Mouse (Mus musculus) neural tube, embryonic 15.5 days (tissue): Measurements from ENCODE around the gene Cacna2d3. TPM values are rescaled to one million over a fixed set of nuclear protein-coding genes. Genes with fewer than 3 reads are reported as not detected.

Experiments
- ATAC-seq: fragments of 200-750 bp; cut with Nextera tagmentation; 2 replicates; pipeline ENCODE4 v1.8.0; 2017; ENCODE audit warnings: mild to moderate bottlenecking, moderate TSS enrichment, moderate library complexity; ENCODE audit not compliant: low FRiP score
- H3K27ac ChIP-seq: fragments of 300-500 bp; sonication (generic); replicated peaks from 2 replicates; pipeline ENCODE4 v1.5.1; 2015; ENCODE audit warnings: mild to moderate bottlenecking, inconsistent platforms
- H3K27me3 ChIP-seq: fragments of 300-500 bp; sonication (generic); replicated peaks from 2 replicates; pipeline ENCODE4 v1.6.1; 2015; ENCODE audit warnings: inconsistent platforms
- H3K36me3 ChIP-seq: fragments of 300-500 bp; sonication (generic); 2 replicates; pipeline ENCODE4 v1.6.1; 2015; ENCODE audit warnings: inconsistent platforms
- H3K4me1 ChIP-seq: fragments of 300-500 bp; sonication (generic); 2 replicates; pipeline ENCODE4 v1.6.1; 2015; ENCODE audit warnings: inconsistent platforms
- H3K4me2 ChIP-seq: fragments of 300-500 bp; sonication (generic); 2 replicates; pipeline ENCODE4 v1.6.1; 2015; ENCODE audit warnings: inconsistent platforms, mild to moderate bottlenecking, moderate library complexity
- H3K4me3 ChIP-seq: fragments of 300-500 bp; sonication (generic); replicated peaks from 2 replicates; pipeline ENCODE4 v1.5.1; 2015; ENCODE audit warnings: mild to moderate bottlenecking, inconsistent platforms
- H3K9ac ChIP-seq: fragments of 300-500 bp; sonication (generic); replicated peaks from 2 replicates; pipeline ENCODE4 v1.6.1; 2015; ENCODE audit warnings: mild to moderate bottlenecking, inconsistent platforms
- H3K9me3 ChIP-seq: fragments of 300-500 bp; sonication (generic); replicated peaks from 2 replicates; pipeline ENCODE4 v1.6.1; 2016; ENCODE audit warnings: inconsistent platforms
- WGBS: fragments of 180-500 bp; shearing (Covaris S2); methylation state at CpG from one replicate; pipeline ENCODE4 v1.1.7; 2015; ENCODE audit warnings: mixed read lengths; 5-methylcytosine and 5-hydroxymethylcytosine counted together
- polyA plus RNA-seq: library from polyadenylated mRNA; unstranded; fragments of >200 nt; fragmentation: Nextera tagmentation; extraction: Ambion mirVana; gene quantifications from 2 replicates; pipeline ENCODE4 v1.2.1, GENCODE M21; 2015

The Cacna2d3 gene
- polyA plus RNA-seq, 1 experiment from 2014 or later = 57.1 TPM

- WGBS = 17% methylated on average over 11 of the region's 11 CpGs
- ATAC-seq = peak; percentile 55; the same call in 1 of the 2 replicates
These were observed 542.2 kb downstream of the Cacna2d3 start for GRCm38 (mm10) chr14:29179397-29179888.

GRCm38 (mm10) chr14:29178695-29179396 is 542.8 kb downstream of the Cacna2d3 start:
- ATAC-seq = peak; percentile 83
- Histone ChIP-seq H3K27me3 (0 out of 2 replicates have a peak, but pooled peaks cover 3% of the 10 kb centered on the region), H3K4me2 (peak overlapping the region; percentile 32; the same call in 1 of the 2 replicates), H3K9me3 (no peaks in the 10 kb centered on the region), H3K4me3 (no peak overlapping the region), H3K9ac (no peak overlapping the region), H3K36me3 (no peaks in the 10 kb centered on the region), H3K27ac (peak overlapping the region; percentile 60), H3K4me1 (peaks cover 15% of the 10 kb centered on the region)
- 4% methylated on average over 15 of the region's 15 CpGs for WGBS

More at GRCm38 (mm10) chr14:29179397-29179888, 542.2 kb downstream of the Cacna2d3 start:
- no peaks in the 10 kb centered on the region for H3K9me3 ChIP-seq
- H3K4me2 ChIP-seq = 0 out of 2 replicates have a peak overlapping the region, but pooled peaks have one; percentile 32
- 0 out of 2 replicates have a peak, but pooled peaks cover 3% of the 10 kb centered on the region for H3K27me3 ChIP-seq
- H3K36me3 ChIP-seq = no peaks in the 10 kb centered on the region
- no peak overlapping the region for H3K4me3 ChIP-seq
- H3K4me1 ChIP-seq = peaks cover 15% of the 10 kb centered on the region
- H3K9ac ChIP-seq = no peak overlapping the region
- peak overlapping the region; percentile 60; the same call in 1 of the 2 replicates for H3K27ac ChIP-seq

- 78% methylated on average over 3 of the region's 3 CpGs for WGBS
- peaks cover 15% of the 10 kb centered on the region for H3K4me1 ChIP-seq
- 0 out of 2 replicates have a peak, but pooled peaks cover 4% of the 10 kb centered on the region for H3K27me3 ChIP-seq
- H3K36me3 ChIP-seq = no peaks in the 10 kb centered on the region
- no peak overlapping the region for H3K4me3 ChIP-seq
- no peak overlapping the region for H3K27ac ChIP-seq
- no peaks in the 10 kb centered on the region for H3K9me3 ChIP-seq
- H3K9ac ChIP-seq = no peak overlapping the region
- H3K4me2 ChIP-seq = no peak overlapping the region
- no peak for ATAC-seq
These were observed 546.9 kb downstream of the Cacna2d3 start for GRCm38 (mm10) chr14:29174762-29175161.

- no peaks in the 10 kb centered on the region for H3K9me3 ChIP-seq
- no peak overlapping the region for H3K27ac ChIP-seq
- H3K9ac ChIP-seq = no peak overlapping the region
- no peak overlapping the region for H3K4me2 ChIP-seq
- ATAC-seq = no peak
- H3K36me3 ChIP-seq = no peaks in the 10 kb centered on the region
- H3K27me3 ChIP-seq = 0 out of 2 replicates have a peak, but pooled peaks cover 7% of the 10 kb centered on the region
- H3K4me3 ChIP-seq = no peak overlapping the region
- no peaks in the 10 kb centered on the region for H3K4me1 ChIP-seq
- WGBS = 81% methylated on average over 2 of the region's 2 CpGs
These were observed 549.5 kb downstream of the Cacna2d3 start for GRCm38 (mm10) chr14:29172207-29172606.

GRCm38 (mm10) chr14:29164653-29165030 is 557.0 kb downstream of the Cacna2d3 start:
- Histone ChIP-seq H3K36me3 (no peaks in the 10 kb centered on the region), H3K4me3 (no peak overlapping the region), H3K27me3 (0 out of 2 replicates have a peak, but pooled peaks cover 2% of the 10 kb centered on the region), H3K27ac (0 out of 2 replicates have a peak overlapping the region, but pooled peaks have one; percentile 13), H3K4me1 (peaks cover 20% of the 10 kb centered on the region), H3K4me2 (no peak overlapping the region), H3K9ac (no peak overlapping the region), H3K9me3 (no peaks in the 10 kb centered on the region)
- ATAC-seq = no peak; the same call in 1 of the 2 replicates
- 54% methylated on average over 6 of the region's 6 CpGs for WGBS

- 17% methylated on average over 4 of the region's 4 CpGs for WGBS
- peak; percentile 55 for ATAC-seq
These were observed 557.5 kb downstream of the Cacna2d3 start for GRCm38 (mm10) chr14:29163998-29164652.

GRCm38 (mm10) chr14:29159803-29160202 is 561.9 kb downstream of the Cacna2d3 start:
- no peak overlapping the region for H3K27ac ChIP-seq
- no peaks in the 10 kb centered on the region for H3K27me3 ChIP-seq
- peaks cover 9% of the 10 kb centered on the region for H3K4me1 ChIP-seq
- 82% methylated on average over 3 of the region's 3 CpGs for WGBS
- no peak for ATAC-seq
- H3K36me3 ChIP-seq = no peaks in the 10 kb centered on the region
- H3K4me3 ChIP-seq = no peak overlapping the region
- H3K9me3 ChIP-seq = no peaks in the 10 kb centered on the region
- no peak overlapping the region for H3K4me2 ChIP-seq
- no peak overlapping the region for H3K9ac ChIP-seq

More at GRCm38 (mm10) chr14:29163998-29164652, 557.5 kb downstream of the Cacna2d3 start:
- no peaks in the 10 kb centered on the region for H3K9me3 ChIP-seq
- no peaks in the 10 kb centered on the region for H3K36me3 ChIP-seq
- 0 out of 2 replicates have a peak overlapping the region, but pooled peaks have one; percentile 13 for H3K27ac ChIP-seq
- peaks cover 20% of the 10 kb centered on the region for H3K4me1 ChIP-seq
- H3K27me3 ChIP-seq = 0 out of 2 replicates have a peak, but pooled peaks cover 2% of the 10 kb centered on the region
- no peak overlapping the region for H3K4me3 ChIP-seq
- no peak overlapping the region for H3K9ac ChIP-seq
- H3K4me2 ChIP-seq = no peak overlapping the region

- Histone ChIP-seq H3K9me3 (no peaks in the 10 kb centered on the region), H3K27me3 (no peaks in the 10 kb centered on the region), H3K4me2 (no peak overlapping the region), H3K4me3 (no peak overlapping the region), H3K9ac (no peak overlapping the region), H3K36me3 (no peaks in the 10 kb centered on the region), H3K4me1 (no peaks in the 10 kb centered on the region), H3K27ac (no peak overlapping the region)
- 90% methylated on average over 5 of the region's 5 CpGs for WGBS
- no peak for ATAC-seq
These were observed 564.6 kb downstream of the Cacna2d3 start for GRCm38 (mm10) chr14:29157096-29157495.

GRCm38 (mm10) chr14:29144184-29144583 is 577.5 kb downstream of the Cacna2d3 start:
- no peak for ATAC-seq
- H3K36me3 ChIP-seq = no peaks in the 10 kb centered on the region
- no peaks in the 10 kb centered on the region for H3K27me3 ChIP-seq
- H3K9me3 ChIP-seq = no peaks in the 10 kb centered on the region
- no peak overlapping the region for H3K4me3 ChIP-seq
- no peaks in the 10 kb centered on the region for H3K4me1 ChIP-seq
- H3K4me2 ChIP-seq = no peak overlapping the region
- no peak overlapping the region for H3K27ac ChIP-seq
- H3K9ac ChIP-seq = no peak overlapping the region
- 52% methylated on average over 2 of the region's 2 CpGs for WGBS

- H3K4me3 ChIP-seq = no peak overlapping the region
- no peaks in the 10 kb centered on the region for H3K27me3 ChIP-seq
- WGBS = 88% methylated on average over 7 of the region's 7 CpGs
- no peaks in the 10 kb centered on the region for H3K4me1 ChIP-seq
- H3K4me2 ChIP-seq = no peak overlapping the region
- H3K36me3 ChIP-seq = no peaks in the 10 kb centered on the region
- no peak for ATAC-seq
- no peaks in the 10 kb centered on the region for H3K9me3 ChIP-seq
- H3K9ac ChIP-seq = no peak overlapping the region
- no peak overlapping the region for H3K27ac ChIP-seq
These were observed 584.0 kb downstream of the Cacna2d3 start for GRCm38 (mm10) chr14:29137614-29138013.

GRCm38 (mm10) chr14:29137006-29137579 is 584.6 kb downstream of the Cacna2d3 start:
- 81% methylated on average over 10 of the region's 10 CpGs for WGBS
- H3K27me3 ChIP-seq = no peaks in the 10 kb centered on the region
- ATAC-seq = no peak
- no peak overlapping the region for H3K4me2 ChIP-seq
- H3K27ac ChIP-seq = no peak overlapping the region
- H3K4me1 ChIP-seq = no peaks in the 10 kb centered on the region
- no peaks in the 10 kb centered on the region for H3K9me3 ChIP-seq
- no peak overlapping the region for H3K4me3 ChIP-seq
- H3K36me3 ChIP-seq = no peaks in the 10 kb centered on the region
- no peak overlapping the region for H3K9ac ChIP-seq
